Mouse (Mus musculus) central nervous system, embryonic 11.5 days (tissue): ENCODE data around the gene Fer1l5. TPM values are rescaled to one million over a fixed set of nuclear protein-coding genes. Genes with fewer than 3 reads are reported as not detected.

Experiments used
- polyA plus RNA-seq: library from polyadenylated mRNA; depleted of rRNA; stranded (reverse); fragments of >200 nt; gene quantifications from 2 replicates; pipeline ENCODE4 v1.2.3, GENCODE M21; 2012; rRNA removed

Fer1l5 gene
- polyA plus RNA-seq: 0.05 TPM in 1 of 2 replicates, not detected in the other

DNA sequence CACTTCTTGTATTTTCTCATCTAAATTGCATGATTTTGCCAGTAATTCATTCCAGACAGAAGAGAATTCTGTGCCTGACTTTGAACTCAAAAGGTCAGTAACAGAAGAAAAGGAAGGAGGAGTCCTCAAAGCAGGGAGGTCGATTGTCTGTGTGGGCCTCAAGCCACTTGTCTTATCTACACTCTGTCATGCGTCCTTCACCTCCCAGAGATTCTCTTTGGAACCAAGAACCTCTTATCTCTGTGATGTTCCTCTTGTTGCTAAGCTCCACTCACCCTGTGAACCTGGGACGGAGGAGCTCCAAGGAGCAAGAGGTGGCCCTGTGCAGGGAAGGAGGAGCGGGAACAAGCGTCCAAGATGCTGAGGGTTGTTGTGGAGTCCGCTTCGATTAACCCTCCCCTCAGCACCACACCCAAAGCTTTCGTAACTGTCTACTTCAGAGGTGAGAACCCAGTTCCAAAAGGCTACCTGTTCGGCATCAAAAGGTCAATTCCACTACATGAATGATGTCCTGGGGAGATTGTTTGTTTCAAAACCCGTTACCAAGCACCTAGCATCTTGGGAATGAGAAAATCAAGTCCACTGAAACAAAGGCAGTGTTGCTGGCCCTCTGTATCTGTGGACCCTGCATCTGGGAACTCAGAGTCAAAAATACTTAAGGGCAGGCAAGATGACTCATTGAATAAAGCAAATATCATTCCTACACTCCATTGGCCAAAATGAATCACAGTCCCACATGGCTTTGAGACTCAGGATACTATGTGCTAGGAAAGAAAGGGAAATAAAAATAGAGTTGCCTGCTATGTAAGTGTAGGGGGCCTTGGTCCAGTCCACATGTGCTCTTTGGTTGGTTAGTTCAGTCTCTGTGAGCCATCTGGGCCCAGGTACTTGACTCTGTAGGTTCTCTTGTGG, at the start of gene Fer1l5:
Fer1l5 (plus strand) TSS at position 358 of the 912 bp plus-strand sequence.

DNA sequence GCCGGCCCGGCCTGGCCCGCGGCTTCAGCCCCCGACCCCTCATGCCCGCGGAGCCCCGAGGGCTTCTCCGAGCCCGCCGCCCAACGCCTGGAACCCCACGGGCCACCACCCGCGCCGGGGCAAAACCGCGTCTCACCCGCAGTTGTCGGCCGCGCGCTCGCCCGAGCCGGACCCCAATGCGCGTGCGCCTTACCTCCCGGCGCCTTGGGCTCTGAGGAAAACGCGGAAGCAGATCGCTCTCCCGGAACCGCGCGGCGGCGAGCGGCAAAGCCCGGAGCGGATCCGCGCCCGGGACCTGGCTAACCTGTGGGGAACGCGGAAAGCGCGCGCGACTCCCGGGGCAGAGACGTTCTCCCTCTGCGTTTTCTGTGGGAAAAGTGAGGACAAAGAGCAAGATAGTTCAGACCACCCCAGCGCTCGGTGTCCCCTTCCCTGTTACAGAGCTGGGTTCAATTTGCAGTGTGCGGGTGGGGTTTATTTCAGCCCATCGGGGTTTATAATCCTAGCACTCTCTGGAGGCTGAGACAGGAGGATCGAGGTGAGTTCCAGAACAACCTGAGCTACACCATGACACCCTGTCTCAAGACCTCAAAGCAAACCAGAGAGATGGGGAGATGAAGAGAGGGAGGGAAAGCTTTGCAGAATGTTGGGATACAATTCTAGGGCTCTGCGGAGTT, 3.0 kb upstream of the Fer1l5 start, which contains the start of gene Kansl3:
Kansl3 (minus strand) TSS at position 213 of the 677 bp plus-strand sequence.

DNA sequence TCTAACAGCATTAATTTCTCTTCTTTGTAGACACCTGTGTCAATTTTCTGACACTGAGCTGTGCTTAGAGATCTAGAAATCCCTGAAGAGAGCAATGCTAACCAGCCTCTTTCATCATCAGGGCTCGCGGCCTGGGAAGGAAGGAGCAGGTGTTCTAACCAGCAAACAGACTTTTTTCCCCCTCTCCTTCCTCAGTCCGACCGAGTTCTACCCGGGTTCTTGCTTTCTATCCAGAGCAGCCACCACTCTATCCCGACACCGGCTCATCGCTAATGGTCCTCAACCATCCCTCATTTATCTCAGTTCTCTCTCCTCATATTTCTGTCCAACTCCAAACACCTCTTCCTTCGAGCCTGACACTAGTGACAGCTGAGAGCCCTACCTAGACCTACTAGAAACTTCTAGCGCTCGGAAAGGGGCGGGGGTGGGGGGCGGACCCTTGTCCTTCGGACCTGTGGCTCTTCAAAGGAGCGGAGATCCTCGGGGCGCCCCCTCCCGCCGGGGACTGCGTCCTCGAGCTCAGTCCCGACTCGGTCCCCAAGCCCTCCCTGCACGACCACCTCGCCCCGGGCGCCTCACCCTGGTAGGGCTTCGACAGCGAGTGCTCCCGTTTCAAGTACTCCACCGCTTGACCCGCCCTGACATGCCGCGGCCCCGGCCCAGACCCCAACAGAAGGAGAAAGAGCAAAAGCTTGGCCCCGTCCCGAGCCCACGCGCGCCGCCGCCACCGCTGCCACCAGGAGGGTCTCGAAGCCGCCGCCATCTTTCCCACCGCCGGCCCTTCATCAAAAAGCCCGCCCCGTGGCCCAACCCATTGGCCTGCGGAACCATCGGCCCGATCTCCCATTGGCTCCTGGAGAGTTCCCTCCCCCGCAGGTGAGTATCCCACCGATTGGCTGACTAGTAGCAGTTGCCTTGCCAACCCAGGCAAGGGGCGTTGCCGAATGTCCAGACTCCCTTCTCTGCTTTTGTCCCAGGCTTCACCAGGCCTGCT, 72.7 kb downstream of the Fer1l5 start, which contains the start of gene Lman2l:
Lman2l (minus strand) TSS at position 801 of the 994 bp plus-strand sequence.

DNA sequence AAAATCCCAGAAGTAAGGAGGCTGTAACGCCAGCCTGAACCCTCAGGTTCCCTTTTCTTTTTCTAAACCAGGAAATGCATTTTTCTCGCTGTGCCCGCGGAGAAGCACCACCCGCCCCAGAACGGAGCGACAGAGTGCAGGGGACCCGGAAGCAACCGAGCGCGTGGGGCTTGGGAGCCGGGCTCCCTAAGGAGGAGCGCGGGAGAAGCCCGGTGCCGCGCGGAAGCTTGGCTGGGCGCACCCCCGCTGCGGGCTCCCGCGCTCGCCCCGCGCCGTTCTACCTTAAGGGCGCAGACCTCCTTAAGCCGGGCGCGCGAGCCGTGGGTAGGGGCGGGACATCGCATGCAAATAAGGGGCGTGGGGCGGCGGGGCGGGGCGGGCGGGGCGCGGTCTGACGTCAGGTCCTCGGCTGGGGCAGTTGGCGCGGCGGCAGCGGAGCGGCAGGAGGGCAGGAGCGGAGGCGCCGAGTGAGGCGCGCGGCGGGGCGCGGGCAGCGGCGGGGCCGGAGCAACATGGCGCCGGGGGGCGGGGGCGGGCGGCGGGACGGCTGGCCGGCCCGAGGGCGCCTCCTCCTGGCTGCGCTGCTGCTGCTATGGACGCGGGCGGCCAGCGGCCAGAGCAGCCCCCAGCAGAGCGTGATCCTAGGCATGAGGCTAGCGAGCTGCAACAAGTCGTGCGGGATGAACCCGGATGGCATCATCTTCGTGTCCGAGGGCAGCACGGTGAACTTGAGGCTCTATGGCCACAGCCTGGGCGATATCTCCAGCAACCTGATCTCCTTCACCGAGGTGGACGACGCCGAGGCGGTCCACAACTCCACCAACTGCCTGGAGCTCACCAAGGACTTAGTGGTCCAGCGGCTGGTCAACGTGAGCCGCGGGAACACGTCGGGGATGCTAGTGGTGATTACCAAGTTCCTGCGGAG, 99.4 kb downstream of the Fer1l5 start, which contains the start of gene Cnnm4:
Cnnm4 (plus strand) TSS at position 440 of the 925 bp plus-strand sequence.

Other genes with a start within 250 kb of the Fer1l5 start
- gene Uggt1, start 127.6 kb upstream of the Fer1l5 start, polyA plus RNA-seq: 31.5 and 32.5 TPM in 2 replicates
- 0.91 and 1.2 TPM in 2 replicates for gene Neurl3, start 97.6 kb upstream of the Fer1l5 start, polyA plus RNA-seq
- gene Arid5a, start 64.6 kb upstream of the Fer1l5 start, polyA plus RNA-seq: 0.85 and 2.4 TPM in 2 replicates
- gene Kansl3, start 3.1 kb upstream of the Fer1l5 start, polyA plus RNA-seq: 50.1 and 56.0 TPM in 2 replicates
- gene Lman2l, start 73.0 kb downstream of the Fer1l5 start, polyA plus RNA-seq: 38.0 and 38.9 TPM in 2 replicates
- gene Cnnm4, start 99.3 kb downstream of the Fer1l5 start, polyA plus RNA-seq: 3.6 and 5.2 TPM in 2 replicates
- gene Cnnm3, start 139.6 kb downstream of the Fer1l5 start, polyA plus RNA-seq: 17.1 and 23.3 TPM in 2 replicates
- gene Ankrd23, start 164.6 kb downstream of the Fer1l5 start, polyA plus RNA-seq: 15.1 and 17.2 TPM in 2 replicates
- gene Gm42417, start 167.1 kb downstream of the Fer1l5 start, polyA plus RNA-seq: 0.02 and 0.38 TPM in 2 replicates
- gene Ankrd39, start 175.2 kb downstream of the Fer1l5 start, polyA plus RNA-seq: 17.6 and 20.9 TPM in 2 replicates
- gene Sema4c, start 186.1 kb downstream of the Fer1l5 start, polyA plus RNA-seq: 52.4 and 54.2 TPM in 2 replicates